Mouse (Mus musculus): ENCODE measurements at regions not wholly inside any gene's neighbourhood (a gene's known extent, or its start where the extent isn't known, plus 50 kb on each side); places are given as distances from the start of the nearest gene placed in this dataset.
"Not testable (repeated sequence)": the region's sequence is repeated elsewhere in the genome, so short reads cannot be mapped to it uniquely, and the experiment has no call there.

- H3K79me2 ChIP-seq (replicated peaks; ENCODE audit: control insufficient read depth, extremely low read depth, insufficient read depth, poor library complexity, severe bottlenecking); H3K36me3 ChIP-seq (replicated peaks in 1 of 2; ENCODE audit: control insufficient read depth in 1 of 2, insufficient read depth in 1 of 2, low read length in 1 of 2); H3K4me3 ChIP-seq (replicated peaks in 1 of 3; ENCODE audit: low read depth in 2 of 3, low read length in 2 of 3, poor library complexity in 1 of 3); H3K27me3 ChIP-seq (replicated peaks); H3K9me3 ChIP-seq (replicated peaks; ENCODE audit: low read length); DNase-seq (ENCODE audit: extremely low read depth); H3K4me2 ChIP-seq (ENCODE audit: insufficient read depth, low read depth, poor library complexity, severe bottlenecking); dilution Hi-C loops (cut with MboI; ENCODE audit: extremely low pct_ligation_motif_present, extremely low pct_unique_long_range_greater_than_20kb, low sequenced_read_pairs); H3K27ac ChIP-seq (ENCODE audit: insufficient read depth, low read depth); in situ Hi-C loops (cut with MboI; ENCODE audit: low pct_ligation_motif_present, low pct_unique_long_range_greater_than_20kb, low sequenced_read_pairs); H3K9ac ChIP-seq (ENCODE audit: insufficient read depth, low read depth): not testable (repeated sequence)
- H3K4me1 ChIP-seq (ENCODE audit: control insufficient read depth in 1 of 2, insufficient read depth in 2 of 2) = peaks cover 16 to 57% of the 10 kb centered on the region in 2 experiments
- peak; percentile 81 for TF ChIP-seq ZNF384 (IDR thresholded peaks at IDR 0.05; ENCODE audit: low read depth, low read length)
Measured at GRCm38 (mm10) chr5:148649573-148649972, 97.0 kb upstream of the Ubl3 start.

DNA sequence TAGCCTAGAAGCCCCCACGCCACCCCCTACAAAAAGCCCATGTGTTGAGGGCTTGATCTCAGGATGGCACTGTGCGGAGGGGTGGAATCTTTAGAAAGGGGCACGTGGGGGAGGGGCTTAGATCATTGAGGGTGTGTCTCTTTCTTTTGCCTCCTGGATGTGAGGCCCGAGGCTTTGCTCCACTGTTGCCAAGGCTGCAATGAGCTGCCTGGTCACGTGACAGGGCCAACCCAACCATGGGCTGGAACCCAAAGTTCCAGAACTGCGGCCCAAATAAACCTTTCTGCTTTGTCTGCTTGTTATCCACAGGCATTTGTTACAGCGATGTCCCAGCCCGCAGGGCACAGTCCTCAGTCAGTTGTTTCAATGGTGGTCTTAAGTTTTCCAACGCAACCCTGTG is 96.5 kb upstream of the Ubl3 start:
- dilution Hi-C loops (cut with MboI; ENCODE audit: extremely low pct_ligation_motif_present, extremely low pct_unique_long_range_greater_than_20kb, low sequenced_read_pairs) (no loop called here), in situ Hi-C loops (cut with MboI; ENCODE audit: low pct_ligation_motif_present, low pct_unique_long_range_greater_than_20kb, low sequenced_read_pairs) (no loop called here)
- Histone ChIP-seq H3K4me3 (replicated peaks in 1 of 3; ENCODE audit: low read depth in 2 of 3, low read length in 2 of 3, poor library complexity in 1 of 3) (no peak overlapping the region), H3K36me3 (replicated peaks in 1 of 2; ENCODE audit: control insufficient read depth in 1 of 2, insufficient read depth in 1 of 2, low read length in 1 of 2) (no peaks in the 10 kb centered on the region), H3K4me1 (ENCODE audit: control insufficient read depth in 1 of 2, insufficient read depth in 2 of 2) (peaks cover 16 to 57% of the 10 kb centered on the region in 2 experiments), H3K27me3 (replicated peaks) (no peaks in the 10 kb centered on the region), H3K9me3 (replicated peaks; ENCODE audit: low read length) (peaks cover 4% of the 10 kb centered on the region), H3K27ac (ENCODE audit: insufficient read depth, low read depth) (no peak overlapping the region), H3K4me2 (ENCODE audit: insufficient read depth, low read depth, poor library complexity, severe bottlenecking) (no peak overlapping the region), H3K79me2 (replicated peaks; ENCODE audit: control insufficient read depth, extremely low read depth, insufficient read depth, poor library complexity, severe bottlenecking) (no peaks in the 10 kb centered on the region), H3K9ac (ENCODE audit: insufficient read depth, low read depth) (no peak overlapping the region)
- DNase-seq (ENCODE audit: extremely low read depth) = no peak
- TF ChIP-seq NRF1 (IDR thresholded peaks at IDR 0.05; ENCODE audit: low read depth, low read length) = no peak
- no peak for TF ChIP-seq GABPA (IDR thresholded peaks at IDR 0.05; ENCODE audit: insufficient replicate concordance, low read depth, low read length)
- TF ChIP-seq NELFE (IDR thresholded peaks at IDR 0.05; ENCODE audit: low read depth, low read length) = no peak
- no peak for TF ChIP-seq TCF12 (IDR thresholded peaks at IDR 0.05; ENCODE audit: low read depth, low read length)
- TF ChIP-seq ZC3H11A (IDR thresholded peaks at IDR 0.05; ENCODE audit: low read depth, low read length) = no peak

- Histone ChIP-seq H3K4me1 (ENCODE audit: control insufficient read depth in 1 of 2, insufficient read depth in 2 of 2) (peaks cover 16 to 50% of the 10 kb centered on the region in 2 experiments), H3K4me2 (ENCODE audit: insufficient read depth, low read depth, poor library complexity, severe bottlenecking) (peak overlapping the region; percentile 1; the same call in 1 of the 2 replicates), H3K79me2 (replicated peaks; ENCODE audit: control insufficient read depth, extremely low read depth, insufficient read depth, poor library complexity, severe bottlenecking) (no peaks in the 10 kb centered on the region), H3K4me3 (replicated peaks in 1 of 3; ENCODE audit: low read depth in 2 of 3, low read length in 2 of 3, poor library complexity in 1 of 3) (no peak overlapping the region), H3K27ac (ENCODE audit: insufficient read depth, low read depth) (no peak overlapping the region), H3K9me3 (replicated peaks; ENCODE audit: low read length) (peaks cover 5% of the 10 kb centered on the region), H3K36me3 (replicated peaks in 1 of 2; ENCODE audit: control insufficient read depth in 1 of 2, insufficient read depth in 1 of 2, low read length in 1 of 2) (no peaks in the 10 kb centered on the region), H3K9ac (ENCODE audit: insufficient read depth, low read depth) (no peak overlapping the region), H3K27me3 (replicated peaks) (no peaks in the 10 kb centered on the region)
- dilution Hi-C loops (cut with MboI; ENCODE audit: extremely low pct_ligation_motif_present, extremely low pct_unique_long_range_greater_than_20kb, low sequenced_read_pairs) (no loop called here), in situ Hi-C loops (cut with MboI; ENCODE audit: low pct_ligation_motif_present, low pct_unique_long_range_greater_than_20kb, low sequenced_read_pairs) (no loop called here)
- peak; percentile 53; the same call in 1 of the 2 replicates for TF ChIP-seq MEF2A (IDR thresholded peaks at IDR 0.05; ENCODE audit: borderline replicate concordance, low read depth, low read length)
- TF ChIP-seq ETS1 (conservative IDR thresholded peaks at IDR 0.05; ENCODE audit: low read depth, low read length) = peak; percentile 62
- TF ChIP-seq SIN3A (IDR thresholded peaks at IDR 0.05; ENCODE audit: low read length) = no peak
- TF ChIP-seq MAFK (IDR thresholded peaks at IDR 0.05; ENCODE audit: insufficient replicate concordance, low read length) = 0 out of 2 replicates have a peak, but pooled peaks have one; percentile 44
- TF ChIP-seq MAX (IDR thresholded peaks at IDR 0.05; ENCODE audit: low read length) = no peak
- TF ChIP-seq IRF4 (IDR thresholded peaks at IDR 0.05; ENCODE audit: low read depth, low read length) = peak; percentile 70
- TF ChIP-seq CTCF (conservative IDR thresholded peaks at IDR 0.05 in 1 of 2, IDR thresholded peaks at IDR 0.05 in 1 of 2; ENCODE audit: low read depth in 2 of 2, low read length in 2 of 2) = no peak
- no peak for TF ChIP-seq ZMIZ1 (IDR thresholded peaks at IDR 0.05; ENCODE audit: low read depth, low read length)
- TF ChIP-seq RCOR1 (conservative IDR thresholded peaks at IDR 0.05; ENCODE audit: low read depth, low read length) = peak; percentile 40; the same call in 1 of the 2 replicates
- no peak for TF ChIP-seq PAX5 (IDR thresholded peaks at IDR 0.05; ENCODE audit: low read length)
- no peak for TF ChIP-seq POLR2AphosphoS2 (IDR thresholded peaks at IDR 0.05; ENCODE audit: low read depth, low read length)
- peak; percentile 71; the same call in 1 of the 2 replicates for TF ChIP-seq CHD1 (IDR thresholded peaks at IDR 0.05; ENCODE audit: low read depth, low read length)
- peak; percentile 72 for TF ChIP-seq BHLHE40 (IDR thresholded peaks at IDR 0.05; ENCODE audit: low read depth, low read length)
- TF ChIP-seq EP300 (IDR thresholded peaks at IDR 0.05; ENCODE audit: low read length) = peak; percentile 90
- 0 out of 2 replicates have a peak, but pooled peaks have one; percentile 47 for TF ChIP-seq JUN (IDR thresholded peaks at IDR 0.05; ENCODE audit: insufficient read depth, low read depth, low read length)
- 0 out of 2 replicates have a peak, but pooled peaks have one; percentile 26 for TF ChIP-seq CHD2 (IDR thresholded peaks at IDR 0.05; ENCODE audit: low read length)
- 0 out of 2 replicates have a peak, but pooled peaks have one; percentile 42 for TF ChIP-seq MYC (IDR thresholded peaks at IDR 0.05; ENCODE audit: low read depth, low read length)
- no peak for TF ChIP-seq MXI1 (IDR thresholded peaks at IDR 0.05; ENCODE audit: low read depth, low read length)
- no peak for TF ChIP-seq USF1 (IDR thresholded peaks at IDR 0.05; ENCODE audit: low read depth, low read length)
- peak; percentile 66 for DNase-seq (ENCODE audit: extremely low read depth)
Measured at GRCm38 (mm10) chr5:148647644-148648043, 95.1 kb upstream of the Ubl3 start.

Data from CH12.LX (cell line).